25 mouse cellular contexts compared by ENCODE assay signal in genomic region chr16:42743538-42743937, GRCm38 (mm10).
A peak's percentile ranks its signal among the peaks of the same experiment; 100 is the strongest.
DNase-seq lines count a peak whose midpoint lies in the region; ATAC-seq and TF ChIP-seq lines count a peak whose summit lies in the region.
"Had no signal": no experiment of that assay in that cellular context is flagged by ENCODE, and none has a peak within 500 bp of the region (broad histone marks: within the 10 kb centered on the region; RNA-seq: fewer than 3 reads in every experiment).

No protein-coding gene starts in this region.

- no peak for DNase-seq in forebrain, embryonic 10.5 days (ENCODE audit: extremely low spot score, low spot score)
- peak; percentile 41 for DNase-seq in brain, adult 2 months (ENCODE audit: low read depth, low spot score)
- DNase-seq in right cerebral cortex, postnatal 10 days (ENCODE audit: low spot score in 2 of 2) = no peak
- DNase-seq: adrenal gland, adult 2 months; adrenal gland, postnatal 14 days; B cell, adult 2 months; cerebellum, adult 18-20 months; cerebellum, adult 9-10 months; cerebellum, postnatal 14 days; gastrocnemius, postnatal 25 days; heart, adult 18-20 months; heart, postnatal 14 days; heart, postnatal 4 days had no signal

- no peaks in the 10 kb centered on the region; the same call in 1 of the 2 replicates for H3K4me1 ChIP-seq in forebrain, embryonic 16.5 days (replicated peaks; ENCODE audit: control insufficient read depth, insufficient read depth, low read length)
- peaks cover 18% of the 10 kb centered on the region for H3K4me1 ChIP-seq in forebrain, embryonic 10.5 days
- H3K4me1 ChIP-seq in cortical plate, adult 2 months (ENCODE audit: control insufficient read depth, insufficient read depth, low read length) = peaks cover 9% of the 10 kb centered on the region; the same call in 1 of the 2 replicates
- H3K4me1 ChIP-seq in midbrain, embryonic 16.5 days (ENCODE audit: control insufficient read depth, insufficient read depth, low read length) = peaks cover 22% of the 10 kb centered on the region
- H3K4me1 ChIP-seq: embryonic facial prominence, embryonic 15.5 days had no signal

- no peak for TF ChIP-seq CTCF in cortical plate, adult 2 months (IDR thresholded peaks at IDR 0.05; ENCODE audit: extremely low read depth, insufficient read depth, low read length)

- no peak overlapping the region for H3K4me3 ChIP-seq in forebrain, embryonic 16.5 days (replicated peaks; ENCODE audit: low read length)
- H3K4me3 ChIP-seq in forebrain, embryonic 10.5 days = no peak overlapping the region
- H3K4me3 ChIP-seq in cortical plate, adult 2 months (ENCODE audit: insufficient read depth, low read length) = no peak overlapping the region
- H3K4me3 ChIP-seq in midbrain, embryonic 16.5 days (ENCODE audit: low read depth, low read length) = no peak overlapping the region
- H3K4me3 ChIP-seq: embryonic facial prominence, embryonic 12.5 days; embryonic facial prominence, embryonic 15.5 days; forebrain, embryonic 12.5 days; heart, embryonic 10.5 days; heart, embryonic 13.5 days had no signal

- no peak for TF ChIP-seq POLR2A in cortical plate, adult 2 months (IDR thresholded peaks at IDR 0.05; ENCODE audit: extremely low read depth, insufficient read depth, low read length)

- no peak overlapping the region for H3K4me2 ChIP-seq in forebrain, embryonic 16.5 days (ENCODE audit: low read length)
- no peak overlapping the region for H3K4me2 ChIP-seq in midbrain, embryonic 16.5 days (ENCODE audit: low read length)
- H3K4me2 ChIP-seq: embryonic facial prominence, embryonic 12.5 days; embryonic facial prominence, embryonic 15.5 days; forebrain, embryonic 12.5 days; heart, embryonic 13.5 days; hindbrain, embryonic 14.5 days had no signal

- no peak overlapping the region for H3K27ac ChIP-seq in forebrain, embryonic 16.5 days (ENCODE audit: low read length)
- H3K27ac ChIP-seq in forebrain, embryonic 10.5 days = no peak overlapping the region
- peak overlapping the region; percentile 77 for H3K27ac ChIP-seq in cortical plate, adult 2 months (ENCODE audit: insufficient read depth, low read length)
- H3K27ac ChIP-seq in midbrain, embryonic 16.5 days (ENCODE audit: low read length) = peak overlapping the region; percentile 42; the same call in 1 of the 2 replicates
- H3K27ac ChIP-seq: embryonic facial prominence, embryonic 12.5 days; embryonic facial prominence, embryonic 15.5 days; forebrain, embryonic 12.5 days; heart, embryonic 10.5 days; heart, embryonic 13.5 days; hindbrain, embryonic 14.5 days; hindbrain, postnatal 0 days had no signal

- H3K9ac ChIP-seq in forebrain, embryonic 16.5 days (replicated peaks; ENCODE audit: low read depth, low read length) = no peak overlapping the region
- H3K9ac ChIP-seq in midbrain, embryonic 16.5 days (ENCODE audit: low read depth, low read length) = no peak overlapping the region
- H3K9ac ChIP-seq: embryonic facial prominence, embryonic 12.5 days; embryonic facial prominence, embryonic 15.5 days; forebrain, embryonic 12.5 days; heart, embryonic 13.5 days; hindbrain, embryonic 14.5 days had no signal

- H3K36me3 ChIP-seq in forebrain, embryonic 16.5 days (ENCODE audit: control insufficient read depth, insufficient read depth) = no peaks in the 10 kb centered on the region
- H3K36me3 ChIP-seq in forebrain, embryonic 10.5 days (replicated peaks) = no peaks in the 10 kb centered on the region
- no peaks in the 10 kb centered on the region for H3K36me3 ChIP-seq in midbrain, embryonic 16.5 days (ENCODE audit: control insufficient read depth, insufficient read depth, low read length)
- H3K36me3 ChIP-seq: embryonic facial prominence, embryonic 12.5 days; embryonic facial prominence, embryonic 15.5 days; forebrain, embryonic 12.5 days; heart, embryonic 10.5 days; heart, embryonic 13.5 days had no signal

- ATAC-seq in forebrain, embryonic 16.5 days = peak; percentile 36; the same call in 1 of the 2 replicates
- peak; percentile 62; the same call in 1 of the 2 replicates for ATAC-seq in midbrain, embryonic 16.5 days
- no peak for ATAC-seq in CD4-positive, CD25-positive, alpha-beta regulatory T cell, adult 4 months
- ATAC-seq: hindbrain, postnatal 0 days; inflammation-experienced regulatory T-cells, adult 6 months had no signal

- WGBS in forebrain, embryonic 16.5 days = 29% methylated on average over 1 of the region's 1 CpGs
- WGBS in forebrain, embryonic 10.5 days = 69% methylated on average over 1 of the region's 1 CpGs
- WGBS in midbrain, embryonic 16.5 days = 42% methylated on average over 1 of the region's 1 CpGs

- no peaks in the 10 kb centered on the region for H3K9me3 ChIP-seq in forebrain, embryonic 16.5 days (ENCODE audit: control insufficient read depth, low read length)
- H3K9me3 ChIP-seq in forebrain, embryonic 10.5 days = no peaks in the 10 kb centered on the region
- H3K9me3 ChIP-seq in midbrain, embryonic 16.5 days (replicated peaks; ENCODE audit: control insufficient read depth, low read length, poor library complexity, severe bottlenecking) = no peaks in the 10 kb centered on the region
- H3K9me3 ChIP-seq: embryonic facial prominence, embryonic 12.5 days; embryonic facial prominence, embryonic 15.5 days; forebrain, embryonic 12.5 days; heart, embryonic 10.5 days; heart, embryonic 13.5 days had no signal

- H3K27me3 ChIP-seq in forebrain, embryonic 16.5 days (replicated peaks; ENCODE audit: control insufficient read depth, insufficient read depth, low read length) = no peaks in the 10 kb centered on the region
- no peaks in the 10 kb centered on the region for H3K27me3 ChIP-seq in forebrain, embryonic 10.5 days (ENCODE audit: poor library complexity, severe bottlenecking)
- H3K27me3 ChIP-seq in midbrain, embryonic 16.5 days (ENCODE audit: control insufficient read depth, insufficient read depth, low read depth, low read length) = no peaks in the 10 kb centered on the region
- H3K27me3 ChIP-seq: embryonic facial prominence, embryonic 12.5 days; embryonic facial prominence, embryonic 15.5 days; forebrain, embryonic 12.5 days; heart, embryonic 13.5 days had no signal

Comparison
In these comparisons a context has a peak if more than half of its experiments do, and no peak if none do; other contexts are left out.
1. H3K27ac ChIP-seq: peak in cortical plate, adult 2 months (single experiment) and midbrain, embryonic 16.5 days (single experiment); none in forebrain, embryonic 16.5 days (single experiment) and forebrain, embryonic 10.5 days (single experiment).